Mouse (Mus musculus): Measurements from ENCODE around the gene Vav2.
A peak's percentile ranks its signal among the peaks of the same experiment; 100 is the strongest.

The Vav2 gene

DNA sequence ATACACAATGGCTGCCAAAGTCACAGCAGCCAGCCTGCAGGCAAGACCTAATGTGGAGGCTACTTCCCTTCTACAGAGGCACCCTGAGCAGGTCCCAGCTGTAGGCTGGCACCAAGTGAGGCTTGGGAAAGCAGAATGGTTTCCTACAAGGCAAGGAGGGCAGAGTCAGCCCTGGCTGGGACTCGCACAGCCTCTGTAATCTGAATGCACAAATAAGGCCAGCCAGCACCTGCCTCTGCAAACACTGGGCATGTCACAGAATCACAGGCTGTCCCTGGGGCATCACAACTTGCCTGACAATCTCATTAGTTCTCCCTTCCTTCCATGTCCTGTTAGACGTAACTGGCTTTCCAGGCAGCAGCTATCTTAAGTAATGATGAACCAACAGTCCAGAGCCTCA is 68.4 kb downstream of the Vav2 start:
- DNase-seq = no peak

DNA sequence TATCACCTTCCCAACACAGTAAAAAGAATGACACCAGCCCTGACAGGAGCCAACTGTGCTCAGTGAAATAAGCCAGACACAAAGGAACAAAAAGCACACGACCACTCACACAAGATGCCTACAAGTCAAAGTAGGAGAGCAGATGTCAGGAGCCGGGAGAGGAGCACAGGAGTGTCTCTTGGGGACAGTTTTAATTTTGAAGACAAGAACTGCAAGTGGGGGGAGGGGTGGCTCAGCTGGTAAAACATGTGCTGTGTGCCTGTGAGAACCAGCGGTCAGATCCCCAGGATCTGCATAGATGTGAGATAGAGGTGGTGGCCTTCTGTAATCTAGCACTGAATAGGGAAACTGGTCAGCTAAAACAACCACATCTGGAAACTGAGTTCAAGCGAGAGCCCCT is 71.1 kb downstream of the Vav2 start:
- DNase-seq = no peak

DNA sequence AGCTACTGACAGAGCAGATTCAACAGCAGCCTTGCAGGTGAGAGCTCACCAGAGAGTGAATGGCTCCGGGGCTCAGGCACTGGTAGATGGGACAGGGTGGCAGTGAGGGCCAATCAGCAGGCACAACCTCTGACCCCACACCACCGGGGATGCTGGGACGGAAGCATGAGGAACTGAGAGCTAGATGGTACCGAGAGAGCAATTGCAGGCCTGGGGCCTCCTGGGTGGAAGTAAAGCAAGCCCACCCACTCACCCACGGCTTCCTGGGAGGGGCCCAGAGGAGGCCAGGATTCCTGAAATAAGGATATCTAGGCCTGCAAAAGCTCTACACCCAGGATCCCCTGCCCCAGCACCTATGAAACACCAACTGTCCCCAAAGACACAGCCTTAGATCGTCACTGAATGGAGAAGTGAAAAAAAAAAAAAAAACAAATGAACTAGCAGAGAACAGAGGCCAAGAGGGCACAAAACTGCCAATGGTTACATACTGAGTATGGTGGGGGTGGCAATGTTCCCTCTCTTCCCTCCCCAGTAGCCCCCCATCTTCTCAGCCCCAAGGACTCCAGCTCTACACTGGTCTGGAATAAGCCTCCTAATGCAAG is 72.1 kb downstream of the Vav2 start:
- no peak for DNase-seq

DNA sequence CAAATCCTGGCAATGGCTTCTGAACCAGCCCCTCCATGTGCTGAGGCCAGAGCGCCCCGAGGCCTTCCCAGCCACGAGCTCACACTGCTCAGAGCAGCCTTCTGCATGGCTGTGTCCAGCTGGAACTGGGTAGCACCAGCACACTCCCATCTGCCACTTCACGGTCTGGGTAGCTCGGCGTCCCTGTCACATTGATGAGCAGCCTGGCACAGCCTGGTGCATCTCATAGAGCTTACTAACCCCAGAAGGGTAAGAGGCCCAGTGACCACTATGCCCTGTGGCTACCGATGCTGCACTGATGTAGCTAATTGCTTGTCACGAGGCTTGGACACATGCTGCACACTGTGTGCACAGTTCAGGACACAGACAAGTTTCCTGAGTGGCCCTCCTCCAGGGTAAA is 74.1 kb downstream of the Vav2 start:
- DNase-seq = no peak

DNA sequence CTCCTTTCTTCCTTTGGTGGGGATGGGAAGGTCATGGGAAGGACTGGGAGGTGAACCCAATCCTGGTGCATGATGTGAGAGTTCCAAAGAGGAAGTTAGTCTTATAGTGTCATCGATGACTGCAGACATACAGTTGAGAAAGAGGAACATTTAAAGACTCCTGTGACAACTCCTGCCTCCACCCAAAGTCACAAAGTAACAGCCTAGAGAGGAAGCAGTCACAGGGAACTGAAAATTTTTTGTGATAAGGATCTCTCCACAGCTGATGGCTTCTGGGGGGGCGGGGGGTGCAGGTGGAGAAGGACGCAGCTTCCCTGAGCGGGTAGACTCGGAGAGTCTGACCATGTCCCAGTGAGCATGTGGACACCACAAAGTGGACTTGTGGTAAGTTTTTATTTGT is 76.5 kb downstream of the Vav2 start:
- DNase-seq = no peak

DNA sequence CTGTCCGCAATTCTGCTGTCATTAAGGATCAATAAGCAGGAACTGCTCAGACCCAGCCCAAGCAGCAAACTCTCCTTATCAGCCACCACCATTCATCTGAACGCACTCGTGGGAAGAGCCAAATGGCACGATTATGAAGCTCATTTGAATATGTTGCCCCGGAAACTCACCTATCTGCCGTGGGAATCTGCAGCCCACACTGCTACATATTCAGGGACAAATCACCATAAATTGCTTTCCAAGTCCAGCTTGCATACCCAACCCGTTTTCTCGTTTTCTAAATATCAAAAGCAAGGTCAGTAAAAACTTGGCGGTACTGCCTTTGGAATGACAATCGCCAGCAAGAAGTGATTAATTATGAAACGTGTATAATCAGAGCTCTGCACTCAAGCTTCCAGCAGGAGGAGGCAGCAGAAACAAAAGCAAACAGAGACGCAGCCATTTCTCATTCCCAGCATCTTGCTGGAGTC is 82.8 kb downstream of the Vav2 start:
- DNase-seq = peak; percentile 16

DNA sequence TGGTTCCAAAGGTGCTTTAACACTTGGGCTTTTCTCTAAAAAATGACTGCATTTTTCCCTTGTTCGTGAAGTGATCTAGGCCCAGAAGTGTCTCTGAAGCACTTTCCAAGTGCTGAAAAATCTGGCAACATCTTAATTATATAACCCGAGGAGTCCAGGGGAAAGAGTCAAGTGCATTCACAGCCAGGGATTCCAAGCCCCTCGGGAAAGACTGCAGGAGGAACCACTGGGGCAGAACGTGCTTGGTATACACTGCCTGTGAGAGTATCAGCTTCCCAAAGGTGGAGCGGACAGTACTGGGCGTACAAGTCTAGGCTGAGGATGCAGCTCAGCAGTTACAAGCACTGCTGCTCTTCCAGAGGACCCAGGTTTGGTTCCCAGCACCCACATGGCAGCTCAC is 86.2 kb downstream of the Vav2 start:
- no peak for DNase-seq

DNA sequence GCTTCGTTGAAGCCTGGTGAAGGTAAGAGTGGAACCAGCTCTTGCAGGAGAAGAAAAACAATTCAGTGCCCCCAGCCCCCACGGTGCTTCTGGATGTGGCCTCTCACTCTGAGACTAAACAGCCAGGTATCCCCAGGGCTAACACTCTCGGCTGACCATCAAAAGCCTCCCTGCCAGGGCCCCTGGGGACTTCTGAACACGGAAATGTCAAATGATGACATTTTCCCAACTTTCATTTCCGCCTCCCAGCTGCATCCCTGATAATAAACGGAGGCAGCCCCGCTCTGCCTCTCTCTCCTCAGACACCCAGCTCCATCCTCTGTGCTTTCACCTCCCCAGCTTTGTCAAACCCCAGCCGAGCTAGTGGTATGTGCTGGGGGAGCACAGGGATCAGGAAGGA is 87.8 kb downstream of the Vav2 start:
- DNase-seq = no peak

DNA sequence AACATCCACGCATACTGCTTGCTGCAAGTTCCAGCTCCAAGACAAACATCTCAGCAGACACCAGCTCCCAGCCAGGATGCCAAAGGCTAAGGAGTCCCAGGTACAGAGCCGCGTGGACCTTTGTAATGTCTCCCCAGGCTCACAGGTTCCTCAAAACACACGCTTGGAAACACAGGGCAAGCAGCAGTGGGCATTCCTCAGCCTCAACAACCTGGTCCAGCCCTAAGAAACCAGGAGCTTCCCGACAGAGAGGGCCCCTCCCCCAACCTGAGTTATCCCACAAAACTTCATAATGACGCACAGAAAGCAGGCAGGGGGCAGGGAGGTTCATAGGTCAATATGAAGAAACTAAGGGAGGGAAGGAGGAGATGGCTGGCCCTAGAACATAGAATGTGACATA is 89.6 kb downstream of the Vav2 start:
- DNase-seq = no peak

DNA sequence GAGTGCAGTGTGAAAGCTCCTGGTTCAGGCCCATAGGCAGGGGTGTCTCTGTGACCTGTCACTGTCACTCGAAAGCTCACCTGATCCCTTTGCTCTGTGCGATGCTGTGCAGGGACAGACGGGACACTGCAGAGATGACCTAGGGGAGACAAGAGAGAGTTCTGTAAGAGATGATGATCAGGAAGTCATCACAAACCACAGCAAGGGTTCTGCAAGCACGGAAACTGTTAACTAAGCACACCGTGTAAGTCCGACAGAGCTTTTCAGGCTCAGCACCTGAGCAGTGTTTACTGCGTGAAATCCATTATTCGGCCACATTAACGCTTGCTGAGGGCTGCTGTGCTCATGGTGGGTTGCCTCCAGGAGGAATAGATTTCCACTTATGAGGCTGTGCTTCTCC is 90.2 kb downstream of the Vav2 start:
- no peak for DNase-seq

DNA sequence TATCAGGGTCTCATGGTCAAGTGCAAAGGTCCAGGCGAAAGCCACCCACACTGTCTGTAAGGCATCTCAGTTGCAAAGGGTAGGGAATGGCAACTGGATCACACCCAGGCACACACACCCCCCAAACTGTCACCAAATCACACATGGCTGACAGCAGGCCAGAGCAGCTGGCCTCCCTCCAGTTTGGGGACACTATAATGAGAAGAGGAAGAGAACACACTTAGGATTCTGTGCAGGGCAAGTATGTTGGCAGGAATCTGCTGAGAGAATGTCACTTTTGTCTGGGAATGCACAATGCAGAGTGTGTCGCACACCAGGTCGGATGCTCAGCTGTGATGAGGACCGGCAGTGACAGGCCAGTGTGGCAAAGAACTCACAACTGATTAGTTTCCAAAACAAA is 92.0 kb downstream of the Vav2 start:
- DNase-seq = peak; percentile 30

DNA sequence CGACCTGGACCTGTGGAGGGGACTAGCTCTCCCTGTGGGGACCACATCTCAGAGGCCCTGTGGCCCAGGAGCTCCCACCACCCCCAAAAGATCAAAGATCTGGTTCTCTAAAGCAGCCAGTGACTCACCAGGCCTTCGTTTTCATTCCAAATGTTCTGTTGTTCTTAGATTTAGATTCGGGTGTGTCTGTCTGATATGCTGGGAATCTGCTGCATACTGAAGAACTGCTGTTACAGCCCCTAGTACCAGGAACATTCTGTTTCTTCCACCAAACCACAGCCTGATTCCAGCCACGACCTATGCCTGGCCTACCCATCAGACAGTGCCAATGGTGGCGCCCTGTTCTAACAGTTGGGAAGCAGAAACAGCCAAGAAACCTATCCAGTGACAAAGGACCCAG is 95.3 kb downstream of the Vav2 start:
- no peak for DNase-seq

DNA sequence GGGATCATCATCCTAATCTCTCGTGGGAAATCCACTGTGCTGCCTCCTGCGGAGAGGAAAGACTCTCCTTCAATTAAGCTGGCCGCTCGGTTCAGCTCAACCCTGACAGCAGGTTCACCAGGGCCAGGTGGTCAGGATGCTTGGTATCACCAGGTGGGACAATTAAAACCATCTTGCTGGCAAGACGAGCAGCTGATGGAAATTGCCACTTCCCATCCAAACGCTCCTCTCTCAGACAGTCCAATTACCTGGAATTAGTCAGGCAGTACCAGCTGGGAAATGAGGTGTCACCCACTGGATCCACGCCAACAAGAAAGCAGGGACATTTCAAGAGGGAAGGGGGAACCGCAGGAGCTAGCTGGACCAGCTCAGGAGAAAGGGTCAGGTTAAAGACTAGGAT is 96.4 kb downstream of the Vav2 start:
- no peak for DNase-seq

DNA sequence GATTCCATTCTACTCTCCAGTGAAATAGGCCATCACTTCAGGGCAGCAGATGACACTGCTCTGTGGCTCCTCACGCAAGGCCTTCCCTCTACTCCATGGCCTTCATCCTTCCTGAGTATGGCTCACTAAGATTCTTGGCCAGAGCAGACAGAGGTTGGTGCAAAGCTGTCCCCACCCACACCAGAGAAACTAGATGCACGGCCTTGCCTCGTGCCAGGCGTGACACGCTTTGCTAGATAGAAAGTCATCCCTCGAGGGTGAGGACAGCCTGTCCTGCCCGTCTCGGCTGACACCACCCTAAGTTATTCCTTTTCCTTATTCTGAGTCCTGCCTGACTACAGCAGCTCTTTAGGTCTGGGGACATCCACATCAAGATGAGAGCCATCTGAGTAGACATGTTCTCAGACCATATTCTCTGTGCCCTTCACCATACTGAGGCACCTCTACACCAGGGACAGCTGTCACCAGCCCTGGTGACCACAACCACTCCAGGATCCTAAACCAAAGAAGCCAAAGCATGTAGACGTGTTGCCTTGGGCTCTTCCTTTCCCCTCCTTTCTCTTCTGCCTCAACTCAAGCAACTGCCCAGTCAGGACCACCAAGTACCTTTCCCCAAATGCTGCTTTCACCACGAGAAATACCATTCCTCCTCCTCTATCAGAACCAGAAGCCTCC is 97.3 kb downstream of the Vav2 start:
- DNase-seq = no peak

DNA sequence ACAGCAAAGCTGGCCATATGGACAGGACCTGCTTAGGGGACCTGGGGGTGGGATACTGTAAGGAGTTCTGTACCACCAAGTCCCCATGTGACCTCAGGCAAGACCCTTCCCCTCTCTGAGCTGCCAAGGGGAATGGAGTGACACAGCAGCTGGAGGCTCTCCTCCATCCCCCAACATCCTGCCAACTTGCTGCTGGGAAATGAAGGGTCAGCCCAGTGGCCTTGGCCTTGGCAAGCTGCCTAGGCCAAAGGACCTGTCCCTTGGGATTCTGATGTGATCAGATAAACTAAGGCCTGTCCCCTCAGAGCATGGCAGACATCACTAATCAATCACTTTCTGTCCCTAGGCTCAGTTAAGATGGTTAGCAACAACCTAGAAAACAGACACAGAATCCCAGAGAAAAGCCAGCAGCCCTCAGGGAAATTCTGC is 98.2 kb downstream of the Vav2 start:
- DNase-seq = no peak

DNA sequence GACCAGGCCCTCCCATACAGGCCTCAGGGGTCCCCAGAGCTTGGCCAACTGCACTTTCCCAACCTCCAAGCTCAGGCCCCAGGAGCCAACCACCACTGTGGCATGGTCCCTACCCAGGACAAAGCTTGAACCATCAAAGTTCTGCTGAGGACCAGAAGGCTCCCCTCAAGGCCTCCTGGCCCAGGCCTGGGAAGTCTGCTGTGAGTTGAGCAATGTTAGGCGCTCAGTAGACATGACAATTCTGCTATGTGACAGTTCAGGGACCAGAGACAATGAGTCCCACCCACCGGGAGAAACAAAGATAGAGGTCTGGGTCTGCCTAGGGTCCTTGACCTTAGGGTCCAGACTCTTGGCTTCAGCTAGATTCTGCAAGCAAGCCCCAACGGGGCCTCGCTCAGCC is 98.9 kb downstream of the Vav2 start:
- DNase-seq = no peak

DNA sequence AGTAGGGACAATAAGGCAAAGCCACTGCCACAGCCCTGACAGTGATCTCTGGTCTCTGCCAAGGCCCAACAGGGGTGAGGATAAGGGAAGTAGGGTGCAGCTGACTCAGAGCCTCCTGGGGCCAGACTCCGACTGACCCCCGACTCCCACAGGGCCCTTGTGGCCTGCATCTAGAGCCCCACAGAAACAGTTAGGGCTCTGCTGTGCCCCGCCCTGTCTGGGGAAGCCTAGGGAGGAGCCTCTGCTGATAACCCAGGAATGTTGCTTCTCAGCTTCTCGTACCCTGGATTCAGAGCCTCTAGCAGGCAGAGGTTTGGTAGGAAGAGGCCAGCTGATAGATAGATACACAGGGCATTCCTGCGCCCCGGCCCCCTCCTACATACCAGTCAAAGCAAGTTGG is 99.8 kb downstream of the Vav2 start:
- DNase-seq = no peak

DNA sequence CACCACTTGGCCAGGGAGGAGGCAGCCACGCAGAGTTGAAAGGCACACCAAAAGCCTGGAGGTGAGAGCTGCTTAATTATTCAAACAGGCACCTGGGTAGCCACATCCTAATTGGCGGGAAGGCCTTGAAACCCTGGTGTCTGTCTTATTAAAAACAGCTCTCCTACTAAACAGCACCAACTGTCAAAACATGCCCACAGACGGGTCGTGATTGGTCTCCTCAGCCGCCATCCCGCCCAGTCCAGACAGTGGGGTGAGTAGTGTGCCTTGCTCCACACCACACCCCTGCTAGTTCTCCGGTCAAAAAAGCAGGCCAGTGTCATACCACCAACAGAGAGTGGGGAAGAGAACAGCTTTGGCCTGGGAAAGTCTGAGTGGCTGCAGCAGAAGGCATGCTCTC is 100.5 kb downstream of the Vav2 start:
- no peak for DNase-seq

DNA sequence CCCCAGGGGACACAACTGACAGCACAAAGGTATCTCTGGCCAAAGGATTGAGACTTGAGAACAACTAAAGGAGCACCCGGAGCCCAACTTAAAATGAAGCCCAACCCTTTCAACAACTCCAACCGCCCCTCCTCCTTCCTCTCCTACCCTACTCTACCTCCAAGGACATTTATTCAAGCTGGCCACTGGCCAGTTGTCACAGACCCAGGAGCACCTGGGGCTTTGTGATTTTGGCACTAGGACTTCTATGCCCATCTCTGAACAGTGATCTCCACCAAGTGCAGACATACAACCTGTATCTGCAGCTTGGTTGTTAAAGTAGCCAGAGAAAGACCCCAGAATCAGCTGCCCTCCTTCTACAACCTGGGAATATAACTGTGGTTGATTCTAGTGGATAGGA is 102.1 kb downstream of the Vav2 start:
- DNase-seq = no peak

DNA sequence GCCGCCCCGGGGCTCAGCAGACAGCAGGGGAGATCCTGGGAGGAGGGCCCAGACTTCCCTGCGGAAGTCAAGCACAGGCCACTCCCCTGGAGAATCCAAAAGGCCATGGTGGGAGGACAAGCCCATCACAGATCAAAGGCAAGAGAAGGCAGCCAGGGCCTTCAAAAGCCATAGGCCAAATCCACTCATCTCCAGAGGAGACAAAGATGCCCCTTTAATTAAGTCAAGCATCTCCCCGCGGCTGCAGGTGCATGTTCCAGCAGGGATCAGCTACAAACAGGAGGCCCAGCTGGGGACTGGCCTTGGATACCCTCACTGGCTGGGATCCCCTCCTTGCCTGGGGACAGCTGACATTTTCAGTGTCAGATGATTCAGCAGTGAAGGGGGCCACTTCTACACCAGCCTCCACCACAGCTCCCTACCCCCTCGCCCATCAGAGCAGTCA is 105.4 kb downstream of the Vav2 start:
- DNase-seq = no peak

DNA sequence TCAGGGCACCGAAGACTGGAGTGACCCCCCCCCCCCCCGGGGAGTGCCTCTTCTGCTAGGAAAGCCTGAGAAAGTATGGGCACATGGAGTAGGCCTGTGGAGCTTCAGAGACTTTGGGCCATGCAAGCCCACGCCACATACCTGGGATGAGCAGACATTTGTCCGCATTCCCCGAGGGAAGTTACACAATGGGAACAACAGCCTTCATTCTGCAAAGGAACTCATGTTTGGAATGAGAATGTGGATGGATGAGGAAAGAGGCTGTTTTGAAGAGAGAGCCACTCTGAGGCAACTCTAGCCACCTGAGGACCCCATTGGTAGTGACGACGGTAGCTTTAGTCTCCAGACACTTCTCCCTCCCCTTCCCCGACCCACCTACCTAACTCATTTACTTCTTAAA is 106.0 kb downstream of the Vav2 start:
- no peak for DNase-seq

DNA sequence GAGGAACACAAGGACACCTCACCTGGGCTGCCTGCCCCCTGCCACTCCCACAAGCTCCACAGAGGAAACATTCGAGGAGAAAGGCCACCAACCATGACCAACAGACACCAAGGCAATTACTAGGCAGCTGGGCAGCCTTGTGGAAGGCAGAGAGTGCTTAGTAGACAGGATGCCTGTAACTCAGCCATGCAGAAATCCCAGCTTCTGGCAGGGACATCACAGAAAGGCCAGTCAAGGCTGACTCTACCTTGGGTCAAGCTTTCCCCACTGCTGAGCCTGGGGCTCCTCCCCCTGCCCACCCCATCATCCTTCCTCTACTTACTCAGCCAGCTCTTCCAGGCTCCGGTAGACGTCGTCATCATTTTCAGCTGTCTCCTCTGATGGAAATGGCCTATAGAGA is 108.2 kb downstream of the Vav2 start:
- DNase-seq = no peak

DNA sequence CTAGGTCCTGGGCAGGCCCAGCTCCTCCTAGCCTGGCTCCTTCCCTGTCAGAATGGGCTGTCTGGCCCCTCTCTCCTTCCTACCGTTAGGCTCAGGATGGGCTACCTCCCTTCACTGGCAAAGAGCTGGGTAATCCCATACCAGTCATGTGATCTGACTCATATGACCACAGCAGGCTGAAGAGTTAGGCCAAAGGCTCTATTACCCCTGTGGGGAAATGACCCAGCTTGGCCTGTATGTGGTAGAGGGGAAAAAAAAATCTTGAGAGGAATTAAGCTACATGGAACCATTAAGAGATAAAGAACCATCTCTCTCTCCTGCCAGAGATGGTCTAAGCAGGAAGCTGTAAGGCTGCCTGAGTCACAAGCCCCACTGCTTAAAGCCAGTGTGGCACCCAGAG is 108.6 kb downstream of the Vav2 start:
- DNase-seq = no peak

DNA sequence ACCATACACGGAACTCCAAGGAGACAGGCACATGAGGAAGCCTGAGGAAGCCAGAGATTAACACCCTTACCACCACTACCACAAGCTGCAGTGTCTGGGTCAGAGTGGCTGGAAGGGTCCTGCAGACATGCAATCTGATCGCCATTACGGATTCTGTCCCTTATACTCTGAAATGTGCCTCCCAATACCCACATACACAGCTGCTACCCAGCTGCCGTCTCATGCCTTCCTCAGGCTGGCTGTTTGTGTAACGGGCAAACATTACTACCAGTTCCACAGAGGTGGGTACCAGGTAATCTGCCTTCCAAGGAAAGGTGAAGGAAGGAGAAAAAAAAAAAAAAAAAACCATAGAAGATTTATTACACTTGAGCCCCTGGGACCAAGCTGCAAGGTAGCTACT is 110.7 kb downstream of the Vav2 start:
- DNase-seq = no peak

DNA sequence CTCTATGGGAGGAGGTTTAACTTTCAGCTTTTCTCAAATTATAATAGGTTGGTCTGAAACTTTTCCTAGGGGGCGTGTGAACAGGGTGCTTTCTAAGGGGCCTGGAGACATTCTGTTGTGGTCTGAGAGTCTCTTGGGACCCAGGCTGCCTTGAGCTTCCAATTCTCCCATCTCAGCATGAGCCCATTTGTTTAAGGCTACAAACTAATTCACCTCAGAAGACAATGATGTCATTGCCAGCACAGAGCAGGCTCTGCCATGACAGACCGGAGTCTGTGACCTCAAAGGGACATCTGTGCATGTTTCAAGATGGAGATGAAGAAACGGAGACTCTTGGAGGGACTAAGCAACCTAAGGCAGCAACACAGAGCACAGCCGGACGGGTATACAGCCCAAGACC is 112.6 kb downstream of the Vav2 start:
- no peak for DNase-seq

All from right cerebral cortex, adult 18-20 months (tissue).